Mouse (Mus musculus): ENCODE results near the gene Pde8a.

DNA sequence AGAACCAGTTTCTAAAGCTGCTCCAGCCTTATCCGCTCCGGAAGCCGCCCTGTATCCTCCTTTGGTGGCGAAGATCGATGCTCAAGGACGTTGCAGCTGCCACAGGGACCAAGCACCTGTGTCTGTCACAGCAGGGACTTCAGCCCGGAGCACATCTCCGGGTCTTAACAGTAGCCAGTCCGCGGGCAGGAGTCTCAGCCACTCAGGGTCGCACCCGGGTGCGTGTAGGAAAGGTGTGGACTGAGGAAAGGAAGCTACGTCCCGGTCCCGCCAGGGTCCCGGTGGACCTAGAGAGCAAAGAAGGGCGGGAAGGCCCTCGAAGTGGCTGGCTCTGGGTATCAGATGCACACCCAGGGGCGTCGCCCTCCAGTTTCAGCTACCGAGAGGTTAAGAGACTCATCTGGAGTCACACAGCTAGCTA lies 1.1 kb upstream of the Pde8a start:
- TF ChIP-seq GATA1 (IDR thresholded peaks at IDR 0.05; ENCODE audit: borderline replicate concordance, low read length) (no peak), FLI1 (IDR thresholded peaks at IDR 0.05; ENCODE audit: low read length) (no peak)

All from megakaryocyte, embryonic 14.5 days (primary cell).